Mouse (Mus musculus) intestine, embryonic 15.5 days (tissue): Measurements from ENCODE around the gene Cemip. TPM values are rescaled to one million over a fixed set of nuclear protein-coding genes. Genes with fewer than 3 reads are reported as not detected.
A peak's percentile ranks its signal among the peaks of the same experiment; 100 is the strongest.

Experiments used
- ATAC-seq: fragments of 200-750 bp; cut with Nextera tagmentation; 2 replicates; pipeline ENCODE4 v1.8.0; 2017; ENCODE audit warnings: moderate TSS enrichment, moderate library complexity
- H3K27ac ChIP-seq: fragments of 300-500 bp; sonication (generic); 2 replicates; pipeline ENCODE4 v1.5.1; 2015; ENCODE audit warnings: mild to moderate bottlenecking, inconsistent platforms
- H3K27me3 ChIP-seq: fragments of 300-500 bp; sonication (generic); replicated peaks from 2 replicates; pipeline ENCODE4 v1.6.1; 2015; ENCODE audit warnings: inconsistent platforms
- H3K36me3 ChIP-seq: fragments of 300-500 bp; sonication (generic); 2 replicates; pipeline ENCODE4 v1.6.1; 2015; ENCODE audit warnings: inconsistent platforms
- H3K4me1 ChIP-seq: fragments of 300-500 bp; sonication (generic); replicated peaks from 2 replicates; pipeline ENCODE4 v1.6.1; 2015; ENCODE audit warnings: inconsistent platforms
- H3K4me2 ChIP-seq: fragments of 300-500 bp; sonication (generic); replicated peaks from 2 replicates; pipeline ENCODE4 v1.6.1; 2015; ENCODE audit warnings: mild to moderate bottlenecking, inconsistent platforms
- H3K4me3 ChIP-seq: fragments of 300-500 bp; sonication (generic); replicated peaks from 2 replicates; pipeline ENCODE4 v1.5.1; 2015; ENCODE audit warnings: inconsistent platforms
- H3K9ac ChIP-seq: fragments of 300-500 bp; sonication (generic); 2 replicates; pipeline ENCODE4 v1.6.1; 2015; ENCODE audit warnings: inconsistent platforms
- H3K9me3 ChIP-seq: fragments of 300-500 bp; sonication (generic); 2 replicates; pipeline ENCODE4 v1.6.1; 2016; ENCODE audit warnings: inconsistent platforms
- WGBS: fragments of 180-500 bp; shearing (Covaris S2); methylation state at CpG from one replicate; pipeline ENCODE4 v1.1.7; 2015; 5-methylcytosine and 5-hydroxymethylcytosine counted together
- polyA plus RNA-seq: library from polyadenylated mRNA; unstranded; fragments of >200 nt; fragmentation: Nextera tagmentation; extraction: Ambion mirVana; gene quantifications from 2 replicates; pipeline ENCODE4 v1.2.1, GENCODE M21; 2015

Cemip gene
- polyA plus RNA-seq, 1 experiment from 2014 or later: 0.44 TPM

DNA sequence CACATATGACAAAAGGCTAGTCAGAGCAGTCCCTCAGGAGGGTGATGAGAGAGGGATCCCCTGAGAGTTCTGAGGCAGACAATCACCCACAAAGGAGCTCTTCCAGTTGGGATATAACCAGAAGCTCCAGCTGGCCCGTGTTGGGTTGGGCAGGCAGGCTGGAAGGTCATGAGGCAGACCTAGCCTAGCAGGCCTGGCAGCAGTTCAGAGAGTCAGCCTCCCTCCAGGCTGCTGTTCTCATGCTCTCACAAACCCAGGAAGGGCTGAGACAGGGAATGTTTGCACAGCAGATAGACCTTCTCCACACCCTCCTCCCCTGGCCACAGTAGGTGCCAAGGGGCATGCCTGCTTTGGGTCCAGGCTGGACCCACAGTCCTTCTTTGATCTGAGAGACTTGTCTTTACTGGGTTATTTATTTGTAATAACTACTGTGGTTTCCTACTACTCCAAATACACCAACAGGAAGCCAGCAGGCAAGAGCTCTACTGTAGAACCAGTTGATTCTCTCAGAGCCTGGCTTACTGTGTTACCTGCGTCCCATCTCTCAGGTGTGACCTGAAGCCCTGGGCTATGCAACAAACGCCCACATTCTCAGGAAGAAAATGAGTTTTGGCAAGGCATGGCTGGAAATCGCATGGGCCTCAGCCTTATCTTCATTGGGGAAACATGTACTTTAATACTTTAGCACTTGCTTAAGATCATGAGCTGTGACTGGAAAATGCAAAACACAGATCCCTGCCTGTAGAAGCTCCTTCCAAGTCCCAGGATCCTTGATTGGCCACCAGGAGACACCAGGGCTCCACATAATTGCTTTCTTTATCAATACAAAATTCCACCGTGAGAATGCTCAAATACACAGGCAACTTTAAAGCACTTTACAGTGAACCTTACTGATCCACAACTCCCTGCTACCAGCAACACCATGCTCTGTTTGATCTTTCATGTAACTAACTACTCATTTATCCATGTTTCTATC is 67.7 kb downstream of the Cemip start:
- no peaks in the 10 kb centered on the region for H3K9me3 ChIP-seq
- ATAC-seq: peak; percentile 72
- WGBS: 52% methylated on average over 5 of the region's 5 CpGs

GRCm38 (mm10) chr7:84015050-84015449 is 71.3 kb downstream of the Cemip start:
- no peak overlapping the region for H3K27ac ChIP-seq
- no peak overlapping the region for H3K9ac ChIP-seq
- 78% methylated on average over 1 of the region's 1 CpGs for WGBS
- no peaks in the 10 kb centered on the region for H3K27me3 ChIP-seq
- H3K9me3 ChIP-seq: no peaks in the 10 kb centered on the region
- H3K36me3 ChIP-seq: no peaks in the 10 kb centered on the region
- no peak for ATAC-seq
- H3K4me1 ChIP-seq: 0 out of 2 replicates have a peak, but pooled peaks cover 7% of the 10 kb centered on the region
- H3K4me3 ChIP-seq: no peak overlapping the region
- H3K4me2 ChIP-seq: no peak overlapping the region

More for the DNA sequence above, 67.7 kb downstream of the Cemip start:
- H3K4me2 ChIP-seq: no peak overlapping the region
- H3K4me1 ChIP-seq: 0 out of 2 replicates have a peak, but pooled peaks cover 7% of the 10 kb centered on the region
- peak overlapping the region; percentile 51 for H3K27ac ChIP-seq
- H3K4me3 ChIP-seq: no peak overlapping the region
- no peaks in the 10 kb centered on the region for H3K27me3 ChIP-seq
- H3K36me3 ChIP-seq: no peaks in the 10 kb centered on the region
- no peak overlapping the region for H3K9ac ChIP-seq

DNA sequence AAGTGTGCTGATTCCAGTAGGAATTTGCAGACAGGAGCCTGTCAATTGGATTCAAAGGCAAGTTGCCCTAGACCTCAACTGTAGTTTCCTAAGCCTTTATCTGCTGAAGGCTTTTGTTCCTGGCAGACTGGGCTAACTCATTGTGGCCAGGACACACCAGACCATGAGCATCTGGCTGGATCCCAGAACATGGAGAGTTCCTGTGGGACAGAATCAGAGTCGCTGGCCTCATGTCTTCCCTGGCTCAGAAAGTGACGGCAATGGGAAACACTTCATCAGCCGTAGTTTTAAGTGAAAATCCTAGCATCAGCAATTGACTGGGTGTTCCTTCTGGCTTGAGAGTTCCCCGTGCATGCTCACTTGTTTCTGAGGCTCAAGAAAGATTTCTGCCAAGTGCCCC is 72.6 kb downstream of the Cemip start:
- 86% methylated on average over 4 of the region's 4 CpGs for WGBS
- no peaks in the 10 kb centered on the region for H3K9me3 ChIP-seq
- H3K4me3 ChIP-seq: no peak overlapping the region
- H3K36me3 ChIP-seq: no peaks in the 10 kb centered on the region
- no peak for ATAC-seq
- no peak overlapping the region for H3K9ac ChIP-seq
- H3K4me2 ChIP-seq: no peak overlapping the region
- H3K27ac ChIP-seq: no peak overlapping the region
- 0 out of 2 replicates have a peak, but pooled peaks cover 7% of the 10 kb centered on the region for H3K4me1 ChIP-seq
- H3K27me3 ChIP-seq: no peaks in the 10 kb centered on the region

GRCm38 (mm10) chr7:84004357-84004756 is 81.9 kb downstream of the Cemip start:
- Histone ChIP-seq H3K27ac (no peak overlapping the region), H3K9me3 (no peaks in the 10 kb centered on the region), H3K9ac (no peak overlapping the region), H3K4me3 (no peak overlapping the region), H3K36me3 (no peaks in the 10 kb centered on the region), H3K27me3 (no peaks in the 10 kb centered on the region), H3K4me1 (no peaks in the 10 kb centered on the region), H3K4me2 (no peak overlapping the region)
- WGBS: 74% methylated on average over 6 of the region's 6 CpGs
- ATAC-seq: no peak

DNA sequence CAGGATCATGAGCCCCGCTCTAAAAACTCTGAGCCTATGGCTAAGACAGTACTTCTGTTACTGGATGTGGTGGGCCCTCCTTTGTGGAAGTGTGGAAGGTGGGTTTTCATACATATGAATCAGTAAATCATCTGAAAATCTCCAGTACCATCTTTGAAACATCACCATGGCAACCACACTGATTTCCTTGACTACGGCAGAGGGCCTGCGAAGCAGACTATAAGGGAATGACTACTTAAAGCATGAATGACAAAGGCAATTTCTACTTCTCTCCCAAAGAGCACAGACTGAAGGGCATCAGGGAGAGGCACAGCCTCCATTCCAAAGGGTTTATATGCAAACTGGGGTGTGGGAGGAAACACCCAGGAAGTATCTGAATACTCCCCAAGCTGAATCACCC is 84.8 kb downstream of the Cemip start:
- no peak overlapping the region for H3K4me2 ChIP-seq
- H3K4me3 ChIP-seq: no peak overlapping the region
- no peak overlapping the region for H3K9ac ChIP-seq
- WGBS: 80% methylated on average over 3 of the region's 3 CpGs
- no peak overlapping the region for H3K27ac ChIP-seq
- no peak for ATAC-seq
- H3K9me3 ChIP-seq: no peaks in the 10 kb centered on the region
- no peaks in the 10 kb centered on the region for H3K36me3 ChIP-seq
- H3K27me3 ChIP-seq: no peaks in the 10 kb centered on the region
- H3K4me1 ChIP-seq: no peaks in the 10 kb centered on the region

DNA sequence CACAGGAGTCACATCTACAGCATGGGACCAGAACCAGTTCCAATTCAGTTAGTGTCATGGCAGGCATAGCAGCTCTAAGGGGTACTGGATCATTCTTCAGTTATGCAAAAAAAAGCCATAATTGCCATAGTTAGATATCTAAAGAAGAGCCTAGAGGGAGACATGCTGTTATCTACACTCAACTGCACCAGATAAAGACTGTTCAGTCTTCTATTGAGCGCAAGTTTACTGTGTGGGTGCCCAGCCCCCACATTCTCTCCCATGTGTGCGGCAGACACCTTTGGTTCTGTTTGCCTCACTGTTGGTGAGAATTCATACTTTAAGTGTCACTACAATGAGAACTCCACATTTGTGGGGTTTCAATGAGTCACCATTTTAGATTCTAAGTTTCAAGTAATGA is 85.6 kb downstream of the Cemip start:
- Histone ChIP-seq H3K36me3 (no peaks in the 10 kb centered on the region), H3K4me1 (no peaks in the 10 kb centered on the region), H3K27me3 (no peaks in the 10 kb centered on the region), H3K4me3 (no peak overlapping the region), H3K27ac (no peak overlapping the region), H3K4me2 (no peak overlapping the region), H3K9me3 (no peaks in the 10 kb centered on the region), H3K9ac (no peak overlapping the region)
- WGBS: 85% methylated on average over 2 of the region's 2 CpGs
- ATAC-seq: no peak

- Histone ChIP-seq H3K27me3 (no peaks in the 10 kb centered on the region), H3K27ac (no peak overlapping the region), H3K4me2 (no peak overlapping the region), H3K4me3 (no peak overlapping the region), H3K9me3 (no peaks in the 10 kb centered on the region), H3K4me1 (no peaks in the 10 kb centered on the region), H3K36me3 (no peaks in the 10 kb centered on the region), H3K9ac (no peak overlapping the region)
- 80% methylated on average over 1 of the region's 1 CpGs for WGBS
- no peak for ATAC-seq
Observed at GRCm38 (mm10) chr7:83999647-84000046, 86.7 kb downstream of the Cemip start.

GRCm38 (mm10) chr7:83994348-83994747 is 92.0 kb downstream of the Cemip start:
- Histone ChIP-seq H3K27ac (no peak overlapping the region), H3K9me3 (no peaks in the 10 kb centered on the region), H3K4me3 (no peak overlapping the region), H3K27me3 (no peaks in the 10 kb centered on the region), H3K4me1 (no peaks in the 10 kb centered on the region), H3K36me3 (no peaks in the 10 kb centered on the region), H3K4me2 (no peak overlapping the region), H3K9ac (no peak overlapping the region)
- 90% methylated on average over 1 of the region's 1 CpGs for WGBS
- ATAC-seq: no peak

GRCm38 (mm10) chr7:83989294-83989693 is 97.0 kb downstream of the Cemip start:
- Histone ChIP-seq H3K27me3 (no peaks in the 10 kb centered on the region), H3K9me3 (no peaks in the 10 kb centered on the region), H3K4me2 (no peak overlapping the region), H3K36me3 (no peaks in the 10 kb centered on the region), H3K9ac (no peak overlapping the region), H3K4me1 (no peaks in the 10 kb centered on the region), H3K4me3 (no peak overlapping the region), H3K27ac (no peak overlapping the region)
- WGBS: 96% methylated on average over 4 of the region's 4 CpGs
- no peak for ATAC-seq

DNA sequence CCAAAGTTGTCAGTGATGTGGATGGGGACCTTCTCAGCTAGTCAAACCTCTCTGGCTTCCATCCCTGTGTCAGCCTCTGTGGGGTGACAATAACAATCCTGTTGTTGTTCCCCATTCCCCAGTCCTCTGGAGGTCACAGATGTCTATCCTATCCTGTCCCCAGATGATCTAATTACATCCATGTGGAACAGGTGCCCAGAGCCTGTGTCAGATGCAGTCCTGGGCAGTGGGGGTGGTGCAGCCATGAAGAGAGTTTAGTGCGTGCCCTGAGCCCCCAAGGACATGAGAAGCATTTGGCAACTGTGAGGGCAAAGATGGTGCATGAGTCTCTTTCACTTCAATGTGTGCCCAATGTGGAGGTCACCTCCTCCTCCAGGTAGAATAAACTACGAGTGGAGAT is 100.6 kb downstream of the Cemip start:
- H3K27ac ChIP-seq: no peak overlapping the region
- no peak overlapping the region for H3K4me3 ChIP-seq
- H3K36me3 ChIP-seq: no peaks in the 10 kb centered on the region
- no peaks in the 10 kb centered on the region for H3K4me1 ChIP-seq
- H3K9me3 ChIP-seq: no peaks in the 10 kb centered on the region
- ATAC-seq: no peak
- no peaks in the 10 kb centered on the region for H3K27me3 ChIP-seq
- H3K4me2 ChIP-seq: no peak overlapping the region
- H3K9ac ChIP-seq: no peak overlapping the region
- 78% methylated on average over 2 of the region's 2 CpGs for WGBS

DNA sequence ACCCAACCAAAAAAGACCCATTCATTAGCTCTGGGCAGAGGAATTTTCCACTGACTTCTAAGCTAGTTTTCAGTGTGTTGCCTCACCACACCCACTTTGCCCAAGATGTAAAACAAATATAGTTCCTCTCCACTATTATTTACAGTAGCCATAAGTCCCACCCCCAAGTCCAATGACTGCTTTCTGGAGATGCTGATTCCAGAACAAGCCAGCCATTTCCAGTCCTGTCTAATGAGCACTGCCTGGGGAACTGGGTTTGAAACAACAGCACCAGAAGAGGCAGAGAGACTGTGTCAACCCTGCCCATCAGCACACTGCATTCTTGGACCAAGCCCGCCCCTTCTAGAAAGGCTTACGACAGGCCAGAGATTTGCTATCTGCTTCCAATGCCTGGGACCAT is 103.7 kb downstream of the Cemip start:
- WGBS: 67% methylated on average over 2 of the region's 2 CpGs
- no peak for ATAC-seq
- H3K9ac ChIP-seq: no peak overlapping the region

GRCm38 (mm10) chr7:83978945-83979536 is 107.3 kb downstream of the Cemip start:
- 28% methylated on average over 1 of the region's 1 CpGs for WGBS
- no peaks in the 10 kb centered on the region for H3K36me3 ChIP-seq
- no peak overlapping the region for H3K4me2 ChIP-seq
- H3K9ac ChIP-seq: no peak overlapping the region
- no peak overlapping the region for H3K27ac ChIP-seq
- no peak overlapping the region for H3K4me3 ChIP-seq
- H3K27me3 ChIP-seq: no peaks in the 10 kb centered on the region
- peak; percentile 85 for ATAC-seq
- H3K4me1 ChIP-seq: no peaks in the 10 kb centered on the region; the same call in 1 of the 2 replicates
- no peaks in the 10 kb centered on the region for H3K9me3 ChIP-seq

More for the DNA sequence above, 103.7 kb downstream of the Cemip start:
- no peaks in the 10 kb centered on the region; the same call in 1 of the 2 replicates for H3K4me1 ChIP-seq
- no peaks in the 10 kb centered on the region for H3K9me3 ChIP-seq
- no peaks in the 10 kb centered on the region for H3K36me3 ChIP-seq
- no peaks in the 10 kb centered on the region for H3K27me3 ChIP-seq
- no peak overlapping the region for H3K4me3 ChIP-seq
- H3K4me2 ChIP-seq: no peak overlapping the region
- H3K27ac ChIP-seq: no peak overlapping the region
